Mouse (Mus musculus) mesoderm, embryonic 11.5 days (tissue): ENCODE measurements around the gene Mrpl37.

Experiments
- DNase-seq: peaks from one replicate; pipeline ENCODE4 v3.0.0-alpha.2; 2012; ENCODE audit warnings: low read depth, low spot score

The Mrpl37 gene

DNA sequence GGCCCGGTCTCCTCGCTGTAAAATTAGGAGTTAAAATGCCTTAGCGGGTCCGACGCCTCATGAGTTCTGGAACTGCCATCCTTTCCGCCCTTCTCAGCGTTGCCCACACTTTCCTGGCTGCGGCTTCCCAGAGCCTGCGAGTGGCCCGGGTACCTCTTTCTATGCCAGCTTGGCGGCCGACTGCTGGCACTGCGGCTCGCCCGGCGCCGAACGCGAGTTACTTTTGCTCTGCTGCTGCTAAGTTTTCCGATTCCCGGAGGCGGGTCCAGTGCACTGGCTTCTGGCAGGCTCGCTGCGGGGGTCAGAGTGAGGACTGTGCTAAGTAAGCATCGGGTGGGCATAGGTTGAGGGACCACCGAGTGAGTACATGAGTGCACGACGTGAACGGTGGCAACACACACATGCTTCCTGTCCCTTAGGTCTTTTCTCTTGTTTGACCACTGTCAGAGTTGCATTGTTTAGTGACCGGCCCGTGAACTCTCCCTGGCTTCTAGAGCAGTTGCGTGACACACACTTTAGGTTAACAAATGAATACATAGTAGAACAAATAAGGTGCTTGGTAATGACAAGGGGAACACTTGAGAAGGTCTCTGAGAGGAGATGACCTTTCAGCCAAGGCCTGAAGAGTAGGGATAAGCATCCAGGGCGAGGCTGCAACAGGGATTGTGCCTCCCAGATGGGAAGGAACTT is 628 bp upstream of the Mrpl37 start:
- DNase-seq: no peak

DNA sequence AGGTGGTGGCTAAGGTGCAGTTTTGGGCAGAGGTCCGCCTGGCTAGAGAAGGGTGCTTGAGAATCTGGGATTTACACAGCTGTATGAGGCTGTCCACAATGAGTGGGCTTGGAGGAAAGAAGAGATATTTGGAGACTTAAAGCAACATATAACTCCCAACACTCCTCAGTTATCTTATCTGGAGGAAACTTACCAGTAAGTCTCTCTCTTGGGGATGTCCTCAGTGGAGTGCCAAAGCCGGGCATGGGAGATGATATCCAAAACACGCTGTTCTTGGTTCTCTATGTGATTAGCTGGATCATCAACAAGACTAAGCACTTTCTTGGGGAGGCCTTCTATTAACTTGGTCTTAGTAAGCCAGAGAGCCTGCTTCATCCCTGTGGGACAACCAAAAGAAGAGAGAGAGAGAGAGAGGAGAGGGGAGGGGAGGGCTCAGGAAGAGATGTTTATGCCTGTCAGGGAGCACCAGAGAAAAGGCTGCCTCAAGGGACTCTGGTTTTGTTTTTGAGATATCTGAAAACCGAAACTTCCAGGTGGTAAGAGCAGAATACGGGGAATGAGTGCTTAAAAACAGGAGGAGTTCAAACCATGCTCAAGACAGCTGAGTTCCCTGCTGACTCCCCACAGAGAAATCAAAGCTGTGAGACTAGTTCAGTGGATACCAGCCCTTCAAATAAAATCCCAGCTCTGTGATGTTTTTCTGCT is 2.1 kb downstream of the Mrpl37 start:
- no peak for DNase-seq

GRCm38 (mm10) chr4:107063214-107063613 is 3.5 kb downstream of the Mrpl37 start:
- no peak for DNase-seq

DNA sequence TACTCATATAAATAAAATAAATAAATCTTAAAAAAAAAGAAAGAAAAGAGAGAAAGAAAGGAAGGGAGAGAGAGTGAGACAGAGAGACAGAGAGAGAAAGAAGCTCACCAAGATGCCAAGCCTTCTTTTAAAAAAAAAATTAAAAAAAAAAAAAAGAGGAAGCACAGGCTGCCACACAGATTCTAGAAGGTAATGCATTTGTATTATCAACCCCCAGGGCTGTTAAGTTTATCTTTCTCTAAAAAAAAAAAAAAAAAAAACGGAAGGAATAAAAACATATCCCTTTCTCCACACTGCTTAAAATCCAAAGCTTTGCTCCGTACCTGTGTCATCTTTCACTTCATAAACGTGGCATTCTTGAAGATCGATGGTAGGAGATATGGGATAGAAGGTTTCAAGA is 5.1 kb downstream of the Mrpl37 start:
- DNase-seq: no peak

DNA sequence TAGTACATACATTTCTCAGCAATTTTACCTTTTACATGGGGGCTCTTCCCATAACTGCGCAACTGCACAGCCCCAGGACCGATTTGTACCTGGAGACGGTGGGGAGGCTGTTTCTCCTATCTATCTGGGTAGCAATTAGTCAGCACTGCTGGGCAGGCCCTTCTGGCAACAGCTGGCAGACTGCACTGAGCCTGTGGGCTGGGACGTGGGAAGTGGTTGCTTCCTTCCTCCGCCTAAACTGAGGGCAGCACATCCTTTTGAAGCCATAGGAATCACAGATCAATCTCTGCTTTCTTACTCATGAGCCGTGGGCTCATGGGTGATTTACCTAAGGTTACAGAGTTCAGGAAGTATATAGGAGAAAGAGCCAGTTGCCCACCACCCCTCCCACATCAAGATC is 7.9 kb downstream of the Mrpl37 start:
- no peak for DNase-seq

DNA sequence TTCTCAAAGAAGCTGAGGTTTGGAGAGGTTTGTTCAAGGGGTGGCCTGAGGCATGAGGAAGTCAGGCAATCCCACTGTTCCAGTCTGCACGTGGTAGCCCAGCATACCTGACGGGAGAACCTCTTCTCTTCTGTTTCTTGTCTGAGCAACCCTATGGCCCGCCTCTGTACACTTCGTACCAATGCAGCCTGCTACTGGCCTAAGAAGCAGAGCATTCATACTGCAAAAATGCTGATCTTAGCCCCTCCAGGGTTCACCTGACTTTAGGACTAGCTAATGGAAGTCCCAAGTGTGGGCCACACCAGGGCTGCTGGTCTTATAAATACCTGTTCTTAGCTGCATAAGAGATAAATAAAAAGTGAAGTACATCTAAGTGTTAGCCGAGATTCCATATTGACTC is 8.3 kb downstream of the Mrpl37 start:
- no peak for DNase-seq

DNA sequence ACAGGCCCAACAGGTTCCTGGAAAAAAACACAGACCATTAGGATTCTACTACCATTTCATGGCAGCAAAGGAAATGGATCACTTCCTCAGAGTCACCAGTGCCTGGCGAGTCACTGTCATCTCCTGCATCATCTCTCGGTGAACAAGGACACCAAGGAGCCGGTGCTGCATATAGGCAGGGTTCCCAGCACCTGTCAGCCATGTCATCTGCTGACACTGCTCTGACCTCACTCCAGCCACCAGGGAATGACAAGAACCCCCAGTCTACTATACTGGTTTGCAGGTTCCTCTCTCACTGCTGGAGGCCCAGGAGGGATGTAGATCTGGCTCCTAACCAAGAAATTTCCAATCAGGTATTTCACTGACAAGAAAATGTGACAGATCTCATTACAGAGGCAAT is 10.6 kb downstream of the Mrpl37 start:
- no peak for DNase-seq

GRCm38 (mm10) chr4:107052962-107053553 is 13.6 kb downstream of the Mrpl37 start:
- no peak for DNase-seq

DNA sequence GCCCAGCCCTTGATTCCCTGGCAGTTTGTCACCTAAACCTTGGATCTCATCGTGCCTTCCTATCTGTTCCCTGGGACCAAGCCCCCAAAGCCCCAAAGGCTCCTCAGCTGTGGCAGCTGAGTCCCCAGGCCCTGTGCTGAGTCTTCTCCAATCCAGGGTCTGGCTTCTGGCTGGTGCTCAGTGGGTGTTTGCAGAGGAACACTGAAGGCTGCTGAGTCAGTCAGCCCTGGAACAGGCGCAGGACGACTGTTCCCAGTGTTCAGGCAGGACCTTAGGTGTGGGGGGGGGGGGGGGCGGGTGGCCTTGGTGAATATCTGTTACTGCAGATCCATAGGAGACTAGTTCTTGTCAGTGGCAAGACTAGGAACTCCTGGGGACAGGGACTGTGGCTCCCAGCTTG is 14.8 kb downstream of the Mrpl37 start:
- no peak for DNase-seq

- no peak for DNase-seq
Observed at GRCm38 (mm10) chr4:107048568-107049162, 18.0 kb downstream of the Mrpl37 start.

- DNase-seq: no peak
Observed at GRCm38 (mm10) chr4:107047806-107048205, 18.9 kb downstream of the Mrpl37 start.

GRCm38 (mm10) chr4:107045188-107045587 is 21.5 kb downstream of the Mrpl37 start:
- DNase-seq: no peak

DNA sequence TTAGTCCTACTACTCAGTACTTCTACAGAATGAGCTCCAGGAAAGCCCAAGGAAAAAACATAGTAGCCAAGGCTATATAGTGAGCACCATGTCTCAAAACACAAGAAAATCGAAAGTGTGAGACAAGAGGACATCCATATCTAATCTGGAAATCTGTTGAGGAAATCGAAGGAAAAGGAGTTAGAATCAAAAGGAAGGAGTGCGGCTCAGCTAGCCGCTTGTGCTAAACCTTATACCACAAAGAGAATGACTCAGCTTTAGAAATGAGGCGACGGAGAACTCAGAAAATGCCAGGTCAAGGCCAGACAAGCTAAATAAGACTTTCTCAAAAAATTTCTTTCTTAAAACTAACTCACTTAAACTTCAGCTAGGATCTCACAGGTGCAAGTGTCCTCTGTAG is 24.4 kb downstream of the Mrpl37 start:
- DNase-seq: no peak

DNA sequence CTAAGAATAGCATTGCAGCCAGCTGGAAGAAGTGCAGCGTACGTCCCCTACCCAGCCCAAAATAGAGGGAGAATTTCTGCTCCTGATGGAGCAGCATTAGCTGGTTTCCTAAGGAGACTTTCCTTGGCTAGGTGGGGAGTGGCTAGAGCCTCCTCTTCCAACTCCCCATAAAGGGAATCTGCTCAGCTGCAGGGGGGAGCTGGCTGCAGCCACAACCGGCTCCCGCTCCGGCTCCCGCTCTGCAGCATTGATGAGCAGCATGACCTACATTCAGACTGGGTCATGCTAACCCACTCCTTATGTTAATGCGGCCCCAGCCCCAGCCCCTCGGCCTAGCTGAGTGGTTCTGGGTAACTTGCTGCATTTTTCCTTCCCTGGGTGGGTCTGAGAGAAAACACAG is 27.4 kb downstream of the Mrpl37 start:
- DNase-seq: no peak

GRCm38 (mm10) chr4:107038303-107038702 is 28.4 kb downstream of the Mrpl37 start:
- no peak for DNase-seq

GRCm38 (mm10) chr4:107036985-107037384 is 29.7 kb downstream of the Mrpl37 start:
- DNase-seq: no peak

- DNase-seq: no peak
Observed at GRCm38 (mm10) chr4:107035689-107036088, 31.0 kb downstream of the Mrpl37 start.

- DNase-seq: no peak
Observed at GRCm38 (mm10) chr4:107026451-107026850, 40.2 kb downstream of the Mrpl37 start.

- no peak for DNase-seq
Observed at GRCm38 (mm10) chr4:107025369-107025768, 41.3 kb downstream of the Mrpl37 start.

GRCm38 (mm10) chr4:107024899-107025298 is 41.8 kb downstream of the Mrpl37 start:
- DNase-seq: no peak

DNA sequence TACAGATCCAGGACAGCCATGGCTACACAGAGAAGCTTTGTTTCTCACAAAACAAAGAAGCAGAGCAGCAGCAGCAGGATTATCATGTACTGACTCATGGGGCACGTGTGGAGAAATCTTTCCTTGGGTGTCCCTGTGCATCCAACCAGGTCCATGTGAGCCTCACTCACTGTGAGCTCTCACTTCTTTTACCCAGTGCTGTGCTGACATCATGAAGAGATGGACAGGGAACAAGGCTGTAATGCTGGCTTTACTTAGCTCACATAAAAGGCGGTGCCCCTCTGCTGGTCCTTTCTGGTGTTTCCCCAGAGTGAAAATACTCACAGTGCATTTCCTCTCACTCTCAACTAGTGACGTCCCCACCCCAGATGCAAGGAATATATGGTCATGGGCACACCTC is 45.2 kb downstream of the Mrpl37 start:
- DNase-seq: no peak

DNA sequence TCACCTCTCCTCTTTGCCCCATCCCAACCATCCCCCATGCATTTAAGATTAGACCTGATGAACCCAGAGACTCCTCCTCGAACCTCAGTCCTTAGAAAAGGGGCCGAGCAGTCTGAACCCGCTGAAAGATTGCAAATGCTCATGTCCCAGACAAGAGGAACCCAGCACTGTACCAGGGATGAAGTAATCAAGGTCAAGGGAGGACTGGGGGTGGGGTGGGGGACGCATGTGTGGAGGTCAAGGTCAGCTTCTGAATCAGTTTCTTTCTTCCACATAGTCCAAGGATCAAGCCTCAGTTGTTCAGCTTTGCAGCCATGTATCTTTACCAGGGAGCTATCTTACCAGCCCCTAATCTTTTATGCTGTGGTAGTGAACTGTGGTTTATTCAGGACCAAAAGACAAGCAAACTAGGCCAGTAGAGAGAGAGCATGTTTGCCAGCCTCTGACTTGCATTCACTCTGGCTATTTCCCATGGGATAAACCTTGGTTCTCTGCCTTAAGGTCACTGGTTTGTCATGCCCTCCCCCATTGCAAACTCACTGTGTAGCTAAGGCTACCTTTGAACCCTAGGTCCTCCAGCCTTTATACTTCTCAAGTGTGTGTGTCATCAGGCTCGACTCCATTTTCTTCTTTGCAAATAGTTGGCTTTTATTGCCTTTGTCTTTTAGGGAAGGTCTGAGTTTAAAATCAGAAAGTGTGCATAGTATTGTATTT is 46.2 kb downstream of the Mrpl37 start:
- no peak for DNase-seq
